Mouse (Mus musculus) liver, embryonic 16.5 days (tissue): ENCODE measurements around the gene Dzip1. TPM values are rescaled to one million over a fixed set of nuclear protein-coding genes. Genes with fewer than 3 reads are reported as not detected.

ENCODE experiments used
- ATAC-seq: fragments of 200-750 bp; cut with Nextera tagmentation; 2 replicates; pipeline ENCODE4 v1.8.0; 2017; ENCODE audit warnings: low read depth, mild to moderate bottlenecking, moderate number of reproducible peaks, moderate library complexity
- H3K27ac ChIP-seq: fragments of 300-500 bp; sonication (generic); 2 replicates; pipeline ENCODE4 v1.5.1; 2014; ENCODE audit warnings: mild to moderate bottlenecking, low read length
- H3K27me3 ChIP-seq: fragments of 300-500 bp; sonication (generic); 2 replicates; pipeline ENCODE4 v1.6.1; 2014; ENCODE audit warnings: low read depth, low read length, mixed read lengths; ENCODE audit not compliant: control insufficient read depth, insufficient read depth
- H3K36me3 ChIP-seq: fragments of 300-500 bp; sonication (generic); 2 replicates; pipeline ENCODE4 v1.6.1; 2014; ENCODE audit warnings: mild to moderate bottlenecking; ENCODE audit not compliant: control insufficient read depth, insufficient read depth
- H3K4me1 ChIP-seq: fragments of 300-500 bp; sonication (generic); 2 replicates; pipeline ENCODE4 v1.6.1; 2014; ENCODE audit warnings: low read depth, low read length, mixed read lengths; ENCODE audit not compliant: control insufficient read depth
- H3K4me2 ChIP-seq: fragments of 300-500 bp; sonication (generic); 2 replicates; pipeline ENCODE4 v1.6.1; 2014; ENCODE audit warnings: low read depth, low read length, mixed read lengths
- H3K4me3 ChIP-seq: fragments of 300-500 bp; sonication (generic); 2 replicates; pipeline ENCODE4 v1.5.1; 2014; ENCODE audit warnings: low read depth, mild to moderate bottlenecking, low read length
- H3K9ac ChIP-seq: fragments of 300-500 bp; sonication (generic); 2 replicates; pipeline ENCODE4 v1.6.1; 2014; ENCODE audit warnings: low read depth, low read length
- H3K9me3 ChIP-seq: fragments of 300-500 bp; sonication (generic); replicated peaks from 2 replicates; pipeline ENCODE4 v1.6.1; 2016; ENCODE audit warnings: low read length; ENCODE audit not compliant: control insufficient read depth
- WGBS: fragments of 180-500 bp; shearing (Covaris S2); extraction: QIAGEN DNeasy Blood & Tissue Kit; methylation state at CpG from one replicate; pipeline ENCODE4 v1.1.7; 2014; ENCODE audit not compliant: insufficient replicate concordance; 5-methylcytosine and 5-hydroxymethylcytosine counted together
- polyA plus RNA-seq: library from polyadenylated mRNA; unstranded; fragments of >200 nt; fragmentation: Nextera tagmentation; extraction: Ambion mirVana; gene quantifications from 2 replicates; pipeline ENCODE4 v1.2.1, GENCODE M21; 2015

Gene Dzip1
- polyA plus RNA-seq, 1 experiment from 2014 or later = 1.4 TPM

DNA sequence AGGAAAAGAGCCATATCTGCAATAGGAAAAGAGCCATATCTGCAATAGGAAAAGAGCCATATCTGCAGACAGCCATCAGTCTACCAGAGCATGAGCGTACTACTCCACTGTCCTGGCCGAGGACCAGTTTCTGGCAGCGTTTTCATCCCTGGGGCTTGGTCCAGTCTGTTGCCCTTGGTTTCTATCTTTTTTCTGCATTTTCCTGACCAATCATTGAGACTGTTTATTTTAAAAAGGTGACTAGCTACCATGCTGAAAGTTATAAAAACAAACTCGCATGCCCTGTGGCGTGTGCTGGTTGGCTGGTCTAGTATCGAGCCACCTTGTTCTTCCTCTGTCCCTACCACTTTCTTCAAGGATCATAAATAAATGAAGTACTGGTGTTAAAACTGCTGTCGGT lies 30.0 kb downstream of the Dzip1 start:
- no peak overlapping the region for H3K9ac ChIP-seq
- no peak overlapping the region for H3K27ac ChIP-seq
- no peaks in the 10 kb centered on the region for H3K36me3 ChIP-seq
- H3K4me2 ChIP-seq = no peak overlapping the region
- ATAC-seq = no peak
- no peaks in the 10 kb centered on the region for H3K9me3 ChIP-seq
- no peaks in the 10 kb centered on the region for H3K4me1 ChIP-seq
- WGBS = 64% methylated on average over 7 of the region's 7 CpGs
- H3K4me3 ChIP-seq = no peak overlapping the region
- H3K27me3 ChIP-seq = no peaks in the 10 kb centered on the region

DNA sequence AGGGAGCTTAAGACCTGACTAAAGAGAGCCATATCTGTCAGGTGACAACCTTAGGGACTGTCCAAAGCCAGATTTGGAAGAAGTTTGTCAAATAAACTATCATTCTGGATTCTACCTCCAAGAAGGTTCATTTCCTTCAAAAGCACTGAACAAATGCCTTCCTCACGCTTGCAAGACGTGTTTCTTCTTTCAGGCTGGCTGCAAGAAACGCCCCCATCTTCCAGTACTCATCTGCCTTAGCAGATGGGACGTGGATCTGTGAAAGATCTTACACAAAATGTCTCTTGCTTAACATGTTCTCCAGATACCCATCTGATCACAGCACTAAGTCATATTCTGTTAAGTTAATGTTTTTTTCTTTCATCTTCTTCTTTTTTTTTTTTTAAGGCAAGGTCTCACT lies 35.2 kb downstream of the Dzip1 start:
- Histone ChIP-seq H3K27me3 (no peaks in the 10 kb centered on the region), H3K36me3 (no peaks in the 10 kb centered on the region), H3K27ac (no peak overlapping the region), H3K4me1 (no peaks in the 10 kb centered on the region), H3K4me3 (no peak overlapping the region), H3K9me3 (no peaks in the 10 kb centered on the region), H3K4me2 (no peak overlapping the region), H3K9ac (no peak overlapping the region)
- 60% methylated on average over 4 of the region's 4 CpGs for WGBS
- no peak for ATAC-seq

DNA sequence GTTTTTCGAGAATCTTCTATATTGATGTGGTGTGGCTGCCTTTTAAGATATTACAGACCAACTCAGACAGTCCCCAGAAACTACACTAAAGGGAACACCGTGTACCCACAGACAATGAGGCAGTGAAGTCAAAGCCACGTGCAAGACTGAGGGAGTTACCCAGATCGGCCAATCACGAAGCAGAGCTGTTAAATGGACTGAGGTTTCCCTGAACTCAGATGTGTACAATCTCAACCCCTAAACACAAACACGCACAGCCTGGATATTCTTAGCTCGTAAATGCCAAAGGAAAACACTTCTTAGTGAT lies 41.1 kb downstream of the Dzip1 start:
- Histone ChIP-seq H3K9ac (peak overlapping the region; percentile 8), H3K4me3 (no peak overlapping the region), H3K9me3 (no peaks in the 10 kb centered on the region), H3K27ac (peak overlapping the region; percentile 68), H3K4me1 (peaks cover 13% of the 10 kb centered on the region), H3K4me2 (peak overlapping the region; percentile 38; the same call in 1 of the 2 replicates), H3K36me3 (no peaks in the 10 kb centered on the region), H3K27me3 (no peaks in the 10 kb centered on the region)
- WGBS = 47% methylated on average over 7 of the region's 7 CpGs
- peak; percentile 68 for ATAC-seq

DNA sequence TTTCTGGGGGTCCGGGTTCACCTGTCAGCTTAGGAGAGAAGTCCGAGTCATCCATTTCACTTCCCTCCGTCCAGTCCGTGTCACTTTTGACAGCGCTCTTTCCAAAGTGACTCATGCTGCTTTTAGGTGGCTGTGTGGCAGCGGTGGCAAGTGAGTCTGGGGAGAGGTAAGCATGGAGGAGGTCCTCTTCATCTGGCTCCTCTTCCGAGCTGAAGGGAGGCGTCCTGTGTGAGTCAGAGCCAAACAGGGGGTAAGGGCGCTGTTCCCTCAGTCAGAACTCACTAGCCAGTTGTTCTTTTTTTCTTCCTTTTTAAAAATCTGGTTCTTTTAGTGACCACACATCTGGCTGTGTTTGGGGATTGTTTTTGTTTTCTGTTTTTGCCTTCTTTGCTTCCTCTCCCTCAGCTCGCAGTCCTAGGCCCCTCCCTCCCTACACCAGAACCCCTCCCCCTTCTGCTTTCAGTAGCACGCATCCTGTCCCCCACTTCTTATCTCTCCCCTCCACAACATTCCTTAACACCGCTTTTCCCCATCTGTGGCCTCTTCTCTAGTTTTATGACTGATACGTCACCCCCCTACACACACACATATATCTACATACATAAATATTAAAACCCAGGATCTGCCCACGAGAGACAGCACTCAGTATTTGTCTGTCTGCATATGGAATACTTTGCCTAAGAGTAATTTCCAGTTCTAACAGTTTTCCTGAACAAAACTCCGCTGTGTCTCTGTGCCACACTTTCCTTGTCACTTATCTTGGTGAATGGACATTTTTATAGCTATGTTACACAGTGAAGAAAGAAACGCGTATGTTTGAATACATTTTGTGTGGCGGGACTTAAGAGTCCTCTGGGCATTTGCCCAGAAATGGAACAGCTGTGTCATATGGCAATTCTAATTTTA lies 41.7 kb downstream of the Dzip1 start:
- Histone ChIP-seq H3K9ac (peak overlapping the region; percentile 8), H3K36me3 (no peaks in the 10 kb centered on the region), H3K27me3 (no peaks in the 10 kb centered on the region), H3K27ac (peak overlapping the region; percentile 68), H3K4me3 (peak overlapping the region; percentile 26), H3K4me2 (peak overlapping the region; percentile 38), H3K4me1 (peaks cover 13% of the 10 kb centered on the region), H3K9me3 (no peaks in the 10 kb centered on the region)
- WGBS = 52% methylated on average over 18 of the region's 18 CpGs
- peak; percentile 93 for ATAC-seq

DNA sequence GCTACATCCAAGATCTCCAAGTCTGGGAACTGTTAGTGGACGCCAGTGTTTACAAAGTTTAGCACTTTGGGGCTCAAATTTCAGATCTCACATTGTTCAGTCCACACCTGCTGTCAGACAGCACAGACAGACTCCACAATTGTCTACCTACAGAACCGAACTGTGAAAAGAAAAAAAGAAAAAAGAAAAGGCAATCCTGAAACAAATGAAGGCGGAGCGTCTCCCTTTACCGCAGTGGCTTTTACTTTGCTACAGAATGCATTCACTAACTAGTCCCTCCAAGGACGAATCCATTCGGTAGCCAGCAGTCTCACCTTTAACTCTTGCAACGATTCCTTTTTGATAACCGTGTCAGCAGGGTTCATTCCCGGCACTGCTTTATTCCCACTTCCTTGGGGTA lies 44.6 kb downstream of the Dzip1 start:
- Histone ChIP-seq H3K27ac (no peak overlapping the region), H3K27me3 (no peaks in the 10 kb centered on the region), H3K4me2 (no peak overlapping the region), H3K9ac (no peak overlapping the region), H3K4me3 (no peak overlapping the region), H3K4me1 (peaks cover 13% of the 10 kb centered on the region), H3K9me3 (no peaks in the 10 kb centered on the region), H3K36me3 (no peaks in the 10 kb centered on the region)
- no peak for ATAC-seq
- 87% methylated on average over 10 of the region's 10 CpGs for WGBS

DNA sequence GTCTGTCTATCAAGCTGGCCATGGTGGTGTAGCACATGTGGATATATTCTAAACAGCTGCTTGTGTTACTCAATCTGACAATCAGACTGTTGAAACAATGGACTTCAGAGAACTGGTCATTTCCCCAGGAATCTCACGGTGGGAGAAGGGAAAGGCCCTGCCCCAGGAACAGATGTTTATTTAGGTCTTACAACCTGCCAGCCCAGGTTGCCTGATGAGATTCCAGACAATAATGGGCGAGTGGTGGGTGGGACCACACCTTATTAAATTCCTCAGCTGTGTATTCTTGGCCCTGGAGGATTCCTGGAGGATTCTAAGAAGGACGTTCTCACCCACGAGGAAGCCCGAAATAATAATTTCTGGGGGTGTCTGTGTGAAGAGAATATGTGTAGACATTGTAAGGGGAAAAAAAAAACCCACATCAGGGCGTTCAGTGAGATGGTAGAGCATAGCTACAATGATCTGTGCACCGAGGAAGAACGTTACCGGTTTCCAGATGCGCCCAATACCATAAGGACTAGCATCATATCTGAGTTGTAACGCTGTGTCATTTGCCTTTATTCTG lies 46.8 kb downstream of the Dzip1 start:
- no peak overlapping the region for H3K4me3 ChIP-seq
- 72% methylated on average over 11 of the region's 11 CpGs for WGBS
- H3K27me3 ChIP-seq = no peaks in the 10 kb centered on the region
- ATAC-seq = no peak
- no peak overlapping the region for H3K27ac ChIP-seq
- no peaks in the 10 kb centered on the region for H3K9me3 ChIP-seq
- H3K36me3 ChIP-seq = no peaks in the 10 kb centered on the region
- no peak overlapping the region for H3K9ac ChIP-seq
- H3K4me2 ChIP-seq = no peak overlapping the region
- peaks cover 3% of the 10 kb centered on the region for H3K4me1 ChIP-seq

DNA sequence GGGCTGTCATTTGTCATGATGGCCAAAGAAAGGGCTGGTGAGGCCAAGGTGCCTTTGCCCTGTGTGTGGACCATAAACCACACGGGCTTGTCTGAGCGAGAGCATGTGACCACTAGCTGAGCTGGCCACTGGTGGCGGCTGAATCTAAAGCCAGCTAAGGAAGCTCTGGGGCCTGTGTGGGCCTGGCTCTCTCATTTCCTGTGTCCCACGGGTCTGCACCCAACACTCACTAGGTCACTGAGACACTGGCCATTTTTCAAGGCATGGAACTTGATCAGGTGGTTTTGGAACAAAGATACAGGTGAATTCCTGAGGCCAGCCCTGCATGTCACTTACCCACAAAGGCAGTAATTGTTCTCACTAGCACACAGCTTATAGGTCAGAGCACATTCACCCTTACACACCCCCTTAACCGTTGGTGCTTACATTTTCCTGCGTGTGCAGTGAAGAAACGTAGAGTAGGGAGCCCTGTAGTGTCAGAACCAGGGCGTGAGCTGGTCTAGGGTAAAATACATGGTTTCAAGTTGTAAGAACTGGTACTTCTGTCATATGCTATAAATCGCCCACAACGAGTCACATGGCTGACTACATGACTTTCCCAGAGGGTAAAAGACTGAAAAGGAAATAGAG lies 50.4 kb downstream of the Dzip1 start:
- no peak overlapping the region for H3K4me3 ChIP-seq
- H3K36me3 ChIP-seq = no peaks in the 10 kb centered on the region
- H3K4me2 ChIP-seq = no peak overlapping the region
- H3K9me3 ChIP-seq = no peaks in the 10 kb centered on the region
- H3K9ac ChIP-seq = no peak overlapping the region
- 59% methylated on average over 10 of the region's 10 CpGs for WGBS
- peaks cover 5% of the 10 kb centered on the region for H3K4me1 ChIP-seq
- H3K27ac ChIP-seq = no peak overlapping the region
- no peaks in the 10 kb centered on the region for H3K27me3 ChIP-seq
- ATAC-seq = no peak

DNA sequence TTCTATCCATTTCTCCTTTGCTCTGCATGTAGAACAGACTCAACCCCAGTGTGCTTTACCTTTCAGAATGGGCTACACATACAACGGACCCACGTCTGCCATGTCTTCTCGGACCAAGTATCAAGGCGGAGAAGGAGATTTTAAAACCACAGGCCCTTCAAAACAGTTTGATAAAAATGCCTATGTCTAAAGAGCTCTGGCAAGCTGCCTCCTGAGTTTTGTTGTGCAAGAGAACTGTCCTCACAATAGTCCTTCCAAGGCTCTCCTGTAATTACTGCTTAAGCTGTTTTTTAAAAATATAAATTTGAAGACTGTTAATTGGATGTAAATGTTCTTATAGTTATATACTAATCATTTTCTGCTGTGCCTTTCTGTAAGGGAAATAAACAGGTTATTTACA lies 51.1 kb downstream of the Dzip1 start:
- no peak for ATAC-seq

DNA sequence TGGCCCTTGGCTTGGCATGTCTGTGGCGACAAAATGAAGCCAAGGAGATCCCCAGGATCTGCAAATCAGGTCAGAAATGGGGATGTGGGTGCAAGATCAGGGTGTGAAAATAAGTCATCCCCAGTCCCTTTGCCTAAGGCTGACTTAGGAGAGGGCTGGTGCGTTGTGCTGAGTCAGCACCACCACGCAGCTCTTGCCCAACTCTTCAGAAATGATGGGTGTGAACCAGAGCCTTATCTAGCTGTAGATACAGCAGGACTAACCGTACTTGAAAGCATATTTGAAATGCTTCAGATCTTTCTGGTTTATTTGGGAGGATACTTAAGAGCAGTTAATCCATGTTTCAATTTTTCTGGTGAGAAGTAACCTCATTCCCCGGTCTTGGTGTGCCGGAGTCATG lies 55.5 kb downstream of the Dzip1 start:
- no peak overlapping the region for H3K27ac ChIP-seq
- peak; percentile 87 for ATAC-seq
- H3K36me3 ChIP-seq = no peaks in the 10 kb centered on the region
- H3K4me1 ChIP-seq = peaks cover 21% of the 10 kb centered on the region
- H3K4me2 ChIP-seq = peak overlapping the region; percentile 22; the same call in 1 of the 2 replicates
- 44% methylated on average over 6 of the region's 6 CpGs for WGBS
- no peaks in the 10 kb centered on the region for H3K27me3 ChIP-seq
- no peaks in the 10 kb centered on the region for H3K9me3 ChIP-seq
- no peak overlapping the region for H3K9ac ChIP-seq
- H3K4me3 ChIP-seq = 0 out of 2 replicates have a peak overlapping the region, but pooled peaks have one; percentile 3

More for the DNA sequence above, 51.1 kb downstream of the Dzip1 start:
- Histone ChIP-seq H3K27me3 (no peaks in the 10 kb centered on the region), H3K4me1 (peaks cover 13% of the 10 kb centered on the region), H3K27ac (no peak overlapping the region), H3K9ac (no peak overlapping the region), H3K9me3 (no peaks in the 10 kb centered on the region), H3K4me3 (no peak overlapping the region), H3K36me3 (no peaks in the 10 kb centered on the region), H3K4me2 (no peak overlapping the region)
- WGBS = 34% methylated on average over 4 of the region's 4 CpGs
